Mouse (Mus musculus) midbrain, embryonic 14.5 days (tissue): ENCODE data around the gene Cdh13. TPM values are rescaled to one million over a fixed set of nuclear protein-coding genes. Genes with fewer than 3 reads are reported as not detected.

Experiments used
- ATAC-seq: fragments of 200-750 bp; cut with Nextera tagmentation; 2 replicates; pipeline ENCODE4 v1.8.0; 2017; ENCODE audit warnings: moderate number of reproducible peaks, moderate library complexity; ENCODE audit not compliant: low FRiP score, low TSS enrichment
- DNase-seq: peaks from one replicate; pipeline ENCODE4 v3.0.0-alpha.2; 2015
- H3K27ac ChIP-seq: fragments of 300-500 bp; sonication (generic); replicated peaks from 2 replicates; pipeline ENCODE4 v1.5.1; 2014; ENCODE audit warnings: mild to moderate bottlenecking, low read depth, low read length, moderate library complexity
- H3K27me3 ChIP-seq: fragments of 300-500 bp; sonication (generic); 2 replicates; pipeline ENCODE4 v1.6.1; 2014; ENCODE audit warnings: low read length, control low read depth, mixed read lengths; ENCODE audit not compliant: control insufficient read depth, insufficient read depth
- H3K36me3 ChIP-seq: fragments of 300-500 bp; sonication (generic); 2 replicates; pipeline ENCODE4 v1.6.1; 2014; ENCODE audit warnings: low read length, control low read depth; ENCODE audit not compliant: control insufficient read depth, insufficient read depth
- H3K4me1 ChIP-seq: fragments of 300-500 bp; sonication (generic); 2 replicates; pipeline ENCODE4 v1.6.1; 2014; ENCODE audit warnings: mild to moderate bottlenecking, antibody characterized with exemption, low read length, control low read depth; ENCODE audit not compliant: control insufficient read depth, insufficient read depth
- H3K4me2 ChIP-seq: fragments of 300-500 bp; sonication (generic); 2 replicates; pipeline ENCODE4 v1.6.1; 2014; ENCODE audit warnings: mild to moderate bottlenecking, low read length, moderate library complexity
- H3K4me3 ChIP-seq: fragments of 300-500 bp; sonication (generic); replicated peaks from 2 replicates; pipeline ENCODE4 v1.5.1; 2014; ENCODE audit warnings: low read depth, low read length
- H3K9ac ChIP-seq: fragments of 300-500 bp; sonication (generic); replicated peaks from 2 replicates; pipeline ENCODE4 v1.6.1; 2014; ENCODE audit warnings: mild to moderate bottlenecking, low read length, moderate library complexity
- H3K9me3 ChIP-seq: fragments of 300-500 bp; sonication (generic); 2 replicates; pipeline ENCODE4 v1.6.1; 2016; ENCODE audit warnings: low read length, control low read depth, mixed read lengths; ENCODE audit not compliant: control insufficient read depth
- WGBS: fragments of 180-500 bp; shearing (Covaris S2); extraction: QIAGEN DNeasy Blood & Tissue Kit; methylation state at CpG from one replicate; pipeline ENCODE4 v1.1.7; 2014; 5-methylcytosine and 5-hydroxymethylcytosine counted together
- polyA plus RNA-seq: library from polyadenylated mRNA; unstranded; fragments of >200 nt; fragmentation: Nextera tagmentation; extraction: Ambion mirVana; gene quantifications from 2 replicates; pipeline ENCODE4 v1.2.1, GENCODE M21; 2014

The Cdh13 gene
- polyA plus RNA-seq, 1 experiment from 2014 or later = 143 TPM

DNA sequence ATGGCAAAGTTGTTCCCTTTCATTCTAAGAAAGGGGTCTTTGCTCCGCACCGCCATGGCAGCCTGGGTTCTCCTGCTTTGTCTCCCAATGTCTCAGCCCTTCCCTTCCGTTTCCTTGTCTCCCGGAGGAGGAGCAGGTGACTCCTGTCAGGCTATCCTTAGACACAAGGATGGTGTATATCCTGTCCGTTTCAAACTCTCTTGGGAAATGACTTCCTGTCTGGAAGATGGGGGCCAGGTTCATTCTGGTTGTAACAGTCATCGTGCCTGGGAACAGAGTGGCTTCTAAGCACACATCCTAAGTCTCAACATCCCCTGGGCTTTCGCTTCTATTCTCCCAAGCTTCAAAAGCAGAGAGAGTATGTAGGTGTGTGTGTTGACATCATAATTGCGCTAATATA is 571.1 kb downstream of the Cdh13 start:
- no peak overlapping the region for H3K4me2 ChIP-seq
- H3K27ac ChIP-seq = no peak overlapping the region
- 89% methylated on average over 8 of the region's 8 CpGs for WGBS
- DNase-seq (no peak), ATAC-seq (no peak)
- no peaks in the 10 kb centered on the region for H3K36me3 ChIP-seq
- no peak overlapping the region for H3K9ac ChIP-seq
- H3K4me1 ChIP-seq = no peaks in the 10 kb centered on the region
- H3K27me3 ChIP-seq = no peaks in the 10 kb centered on the region
- H3K4me3 ChIP-seq = no peak overlapping the region
- no peaks in the 10 kb centered on the region for H3K9me3 ChIP-seq

DNA sequence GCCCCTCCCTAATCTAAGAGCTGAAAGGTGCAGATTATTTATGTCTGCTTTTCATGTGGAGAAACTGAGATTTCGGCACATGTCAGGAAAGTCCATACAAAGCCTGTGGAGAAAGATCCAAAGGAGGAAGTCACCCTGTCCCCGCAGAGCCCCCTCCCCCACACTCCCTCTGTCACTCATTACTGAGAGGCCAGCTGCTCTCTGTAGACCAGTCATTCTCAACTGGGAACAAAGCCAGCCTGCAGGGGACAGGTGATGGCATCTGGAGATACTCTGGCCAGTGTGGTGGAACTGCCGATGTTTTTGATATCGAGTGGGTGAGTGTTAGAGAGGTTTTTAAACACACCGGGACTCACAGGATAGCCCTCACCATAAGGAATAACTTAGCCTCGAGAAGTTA is 582.8 kb downstream of the Cdh13 start:
- Histone ChIP-seq H3K9me3 (no peaks in the 10 kb centered on the region), H3K9ac (no peak overlapping the region), H3K27me3 (no peaks in the 10 kb centered on the region), H3K4me2 (no peak overlapping the region), H3K27ac (no peak overlapping the region), H3K4me3 (no peak overlapping the region), H3K36me3 (no peaks in the 10 kb centered on the region), H3K4me1 (no peaks in the 10 kb centered on the region)
- 79% methylated on average over 6 of the region's 6 CpGs for WGBS
- DNase-seq (no peak), ATAC-seq (no peak)

DNA sequence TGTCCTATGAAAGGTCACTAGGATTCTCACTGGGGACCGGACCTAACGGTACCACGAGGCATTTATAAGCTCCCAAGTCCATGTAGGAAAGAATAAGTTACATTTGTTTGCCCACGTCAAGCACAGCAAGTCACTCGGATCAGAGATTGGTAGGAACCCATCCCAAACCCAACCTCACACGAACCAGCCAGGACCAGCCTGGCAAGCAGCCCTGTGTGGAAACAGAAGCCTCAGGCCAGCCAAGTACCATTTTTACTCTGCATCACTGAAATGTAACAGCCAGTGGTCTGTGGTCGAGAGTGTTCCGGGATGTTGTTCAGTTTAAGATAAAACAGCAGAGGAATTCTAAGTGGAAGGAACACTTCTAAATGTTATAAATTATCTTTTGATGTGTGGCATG is 587.2 kb downstream of the Cdh13 start:
- Histone ChIP-seq H3K9me3 (no peaks in the 10 kb centered on the region), H3K4me1 (no peaks in the 10 kb centered on the region), H3K27me3 (no peaks in the 10 kb centered on the region), H3K27ac (no peak overlapping the region), H3K9ac (no peak overlapping the region), H3K4me2 (no peak overlapping the region), H3K4me3 (no peak overlapping the region), H3K36me3 (no peaks in the 10 kb centered on the region)
- no peak for DNase-seq
- no peak for ATAC-seq
- WGBS = 90% methylated on average over 8 of the region's 8 CpGs

DNA sequence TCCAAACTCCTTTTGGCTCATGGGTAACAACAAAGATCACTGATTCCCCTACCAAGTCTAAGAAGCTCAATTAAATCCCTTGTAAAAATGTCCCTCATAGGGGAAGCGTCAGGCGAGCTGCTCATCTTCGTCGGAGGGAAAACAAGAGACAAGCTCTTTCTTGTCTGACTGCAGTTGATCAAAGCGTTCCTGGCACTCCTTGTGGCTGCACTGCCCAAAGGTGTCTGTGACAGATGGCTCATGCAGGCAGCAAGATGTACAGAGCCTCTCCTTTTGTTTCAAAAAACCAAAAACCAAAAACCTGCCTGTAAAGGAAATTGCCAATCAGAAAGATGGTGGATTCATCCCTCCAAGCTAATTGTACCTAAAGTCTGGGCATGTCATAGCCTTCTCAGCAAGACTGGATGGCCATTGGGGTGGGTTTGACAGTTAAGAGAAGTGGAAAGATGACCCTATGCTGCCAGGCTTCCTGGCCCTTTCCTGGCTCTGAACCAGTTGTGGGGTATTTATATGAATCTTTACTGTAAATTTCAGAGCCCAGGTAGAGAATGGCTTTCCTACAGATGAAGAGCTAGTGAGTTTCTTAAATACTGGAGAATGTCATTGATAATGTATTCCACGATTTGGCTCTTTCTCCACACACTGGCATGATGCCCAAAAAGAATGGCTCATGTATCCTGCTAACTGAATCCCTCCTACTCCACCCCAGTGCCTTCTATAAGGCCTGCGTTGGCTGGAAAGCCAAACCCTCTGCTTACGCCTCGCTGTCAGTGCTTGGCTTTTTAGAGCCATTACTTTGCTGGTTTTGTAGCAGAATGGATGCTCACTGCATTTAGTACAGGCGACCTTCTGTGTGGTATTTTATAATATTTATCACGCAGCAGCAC is 596.6 kb downstream of the Cdh13 start:
- Histone ChIP-seq H3K9ac (no peak overlapping the region), H3K4me3 (no peak overlapping the region), H3K27ac (no peak overlapping the region; the same call in 1 of the 2 replicates), H3K36me3 (no peaks in the 10 kb centered on the region), H3K9me3 (0 out of 2 replicates have a peak, but pooled peaks cover 2% of the 10 kb centered on the region), H3K4me2 (no peak overlapping the region), H3K27me3 (no peaks in the 10 kb centered on the region), H3K4me1 (no peaks in the 10 kb centered on the region)
- 81% methylated on average over 11 of the region's 11 CpGs for WGBS
- DNase-seq (peak; percentile 42), ATAC-seq (no peak)

DNA sequence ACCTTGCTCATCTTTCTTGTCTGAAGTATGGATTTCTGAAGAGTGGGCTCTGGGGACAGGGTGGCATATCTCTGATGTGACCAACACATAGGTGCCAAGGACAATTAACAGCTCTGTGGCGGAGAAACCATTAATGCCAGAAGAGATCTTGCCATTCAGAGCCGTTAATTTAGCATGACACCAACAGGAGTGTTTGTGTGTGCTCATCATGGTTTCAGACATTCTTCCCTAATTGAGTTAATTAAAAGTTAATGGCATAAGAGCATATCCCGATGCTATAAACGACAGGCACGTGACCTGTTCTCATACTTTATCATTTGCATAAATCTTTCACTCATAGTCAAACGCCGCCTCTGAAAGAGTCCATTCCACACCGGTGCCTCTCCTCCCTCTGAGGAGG is 600.8 kb downstream of the Cdh13 start:
- ATAC-seq = no peak
- Histone ChIP-seq H3K36me3 (no peaks in the 10 kb centered on the region), H3K4me2 (no peak overlapping the region), H3K4me1 (no peaks in the 10 kb centered on the region), H3K4me3 (no peak overlapping the region), H3K27me3 (no peaks in the 10 kb centered on the region), H3K9me3 (no peaks in the 10 kb centered on the region), H3K27ac (no peak overlapping the region), H3K9ac (no peak overlapping the region)
- 75% methylated on average over 8 of the region's 8 CpGs for WGBS
- no peak for DNase-seq

DNA sequence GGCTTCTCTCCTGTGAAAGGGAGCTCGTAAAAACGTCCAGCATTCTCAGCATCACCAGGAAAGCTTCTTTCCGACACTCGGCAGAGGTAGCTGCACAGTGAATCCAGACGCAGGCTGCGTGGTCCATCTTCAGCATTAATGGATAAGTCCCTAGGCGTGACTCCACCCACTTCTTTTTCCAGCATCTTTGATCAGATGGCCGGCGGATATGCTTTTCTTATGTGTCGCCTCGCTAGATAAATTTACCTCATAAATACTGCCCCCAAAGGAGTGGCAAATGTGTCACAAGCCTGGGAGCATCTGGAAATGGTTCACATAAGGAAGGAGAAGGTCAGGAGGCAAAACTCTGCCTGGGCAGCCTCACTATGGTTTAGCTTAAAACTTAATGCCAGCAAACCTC is 601.5 kb downstream of the Cdh13 start:
- H3K36me3 ChIP-seq = no peaks in the 10 kb centered on the region
- H3K4me1 ChIP-seq = no peaks in the 10 kb centered on the region
- H3K4me3 ChIP-seq = no peak overlapping the region
- H3K4me2 ChIP-seq = no peak overlapping the region
- no peak overlapping the region for H3K27ac ChIP-seq
- DNase-seq (no peak), ATAC-seq (no peak)
- 81% methylated on average over 11 of the region's 11 CpGs for WGBS
- H3K27me3 ChIP-seq = no peaks in the 10 kb centered on the region
- no peaks in the 10 kb centered on the region for H3K9me3 ChIP-seq
- H3K9ac ChIP-seq = no peak overlapping the region

DNA sequence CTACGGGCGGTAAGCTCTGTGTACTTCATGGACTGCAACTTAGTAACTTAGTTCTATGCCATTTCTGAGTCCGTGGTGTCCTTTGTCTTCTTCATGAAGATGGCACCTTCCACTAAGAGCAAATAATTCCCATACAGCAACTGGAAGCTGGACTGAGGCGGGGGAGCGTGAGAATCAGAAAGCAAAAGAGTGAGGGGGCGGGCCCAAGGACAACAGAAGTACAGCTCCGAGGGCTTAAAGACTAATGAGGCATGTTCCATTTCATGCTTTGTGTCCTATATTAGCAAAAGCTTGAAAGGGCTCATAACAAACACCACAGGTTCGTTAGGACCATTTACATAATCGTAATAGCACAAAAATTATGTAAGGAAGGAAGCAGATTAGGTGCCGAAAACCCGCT is 618.9 kb downstream of the Cdh13 start:
- ATAC-seq (no peak), DNase-seq (no peak)
- H3K4me2 ChIP-seq = no peak overlapping the region
- H3K9ac ChIP-seq = no peak overlapping the region
- H3K27me3 ChIP-seq = no peaks in the 10 kb centered on the region
- H3K4me1 ChIP-seq = 0 out of 2 replicates have a peak, but pooled peaks cover 3% of the 10 kb centered on the region
- WGBS = 82% methylated on average over 11 of the region's 11 CpGs
- no peak overlapping the region for H3K4me3 ChIP-seq
- no peaks in the 10 kb centered on the region for H3K9me3 ChIP-seq
- no peaks in the 10 kb centered on the region for H3K36me3 ChIP-seq
- H3K27ac ChIP-seq = no peak overlapping the region

DNA sequence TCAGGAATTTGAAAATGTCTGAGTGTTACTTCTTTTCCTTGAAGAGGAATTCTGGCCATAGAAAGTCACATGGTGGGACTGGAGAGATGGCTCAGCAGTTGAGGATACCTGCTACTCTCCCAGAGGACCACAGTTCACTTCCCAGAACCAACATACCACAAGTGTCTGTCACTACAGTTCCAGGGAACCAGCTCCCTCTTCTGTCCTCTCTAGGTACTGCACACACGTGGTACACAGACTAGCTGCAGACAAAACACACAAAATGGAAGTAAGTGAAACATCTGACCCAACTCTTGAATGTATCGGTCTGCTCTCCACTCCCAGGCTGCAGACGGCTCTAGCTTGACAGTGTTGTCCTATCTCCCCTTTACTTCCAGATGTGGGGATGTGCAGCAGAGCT is 633.0 kb downstream of the Cdh13 start:
- 0 out of 2 replicates have a peak, but pooled peaks cover 8% of the 10 kb centered on the region for H3K4me1 ChIP-seq
- H3K4me2 ChIP-seq = no peak overlapping the region
- DNase-seq = no peak
- WGBS = 91% methylated on average over 3 of the region's 3 CpGs
- no peaks in the 10 kb centered on the region for H3K27me3 ChIP-seq
- no peaks in the 10 kb centered on the region for H3K9me3 ChIP-seq
- H3K4me3 ChIP-seq = no peak overlapping the region
- H3K9ac ChIP-seq = no peak overlapping the region
- no peak overlapping the region for H3K27ac ChIP-seq
- ATAC-seq = no peak
- no peaks in the 10 kb centered on the region for H3K36me3 ChIP-seq

DNA sequence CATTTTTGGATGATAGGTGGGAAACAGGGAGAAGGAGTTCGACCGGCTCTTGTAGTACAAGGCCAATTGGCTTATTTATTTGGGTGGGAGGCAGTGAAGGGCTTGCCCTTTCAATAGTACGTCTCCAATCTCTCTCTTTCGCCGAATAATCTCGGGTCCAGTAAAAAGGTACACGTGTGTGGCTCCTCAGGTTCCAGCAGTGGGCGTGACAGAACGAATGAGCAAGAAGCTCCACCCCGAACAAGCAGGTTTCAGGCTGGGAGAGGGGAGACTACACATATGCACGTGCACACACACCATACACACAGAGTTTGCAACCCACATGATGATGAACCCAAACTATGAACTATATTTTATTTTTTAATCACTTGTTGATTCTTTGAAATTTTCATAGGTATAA is 653.9 kb downstream of the Cdh13 start:
- H3K36me3 ChIP-seq = no peaks in the 10 kb centered on the region
- WGBS = 29% methylated on average over 11 of the region's 11 CpGs
- ATAC-seq = no peak
- no peak for DNase-seq
- no peak overlapping the region for H3K4me3 ChIP-seq
- no peak overlapping the region for H3K4me2 ChIP-seq
- no peak overlapping the region for H3K9ac ChIP-seq
- no peaks in the 10 kb centered on the region for H3K27me3 ChIP-seq
- no peak overlapping the region for H3K27ac ChIP-seq
- peaks cover 5% of the 10 kb centered on the region; the same call in 1 of the 2 replicates for H3K4me1 ChIP-seq
- no peaks in the 10 kb centered on the region for H3K9me3 ChIP-seq
